Mouse (Mus musculus) midbrain, embryonic 16.5 days (tissue): ENCODE measurements around the gene Polr2l. TPM values are rescaled to one million over a fixed set of nuclear protein-coding genes. Genes with fewer than 3 reads are reported as not detected.

Source experiments
- ATAC-seq: fragments of 200-750 bp; cut with Nextera tagmentation; 2 replicates; pipeline ENCODE4 v1.8.0; 2017; ENCODE audit warnings: moderate TSS enrichment
- H3K27ac ChIP-seq: fragments of 300-500 bp; sonication (generic); 2 replicates; pipeline ENCODE4 v1.5.1; 2014; ENCODE audit warnings: mild to moderate bottlenecking, low read length, mixed read lengths
- H3K27me3 ChIP-seq: fragments of 300-500 bp; sonication (generic); 2 replicates; pipeline ENCODE4 v1.6.1; 2014; ENCODE audit warnings: low read depth, low read length, mixed read lengths; ENCODE audit not compliant: control insufficient read depth, insufficient read depth
- H3K36me3 ChIP-seq: fragments of 300-500 bp; sonication (generic); 2 replicates; pipeline ENCODE4 v1.6.1; 2014; ENCODE audit warnings: mild to moderate bottlenecking, low read length, moderate library complexity, mixed read lengths; ENCODE audit not compliant: control insufficient read depth, insufficient read depth
- H3K4me1 ChIP-seq: fragments of 300-500 bp; sonication (generic); 2 replicates; pipeline ENCODE4 v1.6.1; 2014; ENCODE audit warnings: mild to moderate bottlenecking, low read length, mixed read lengths; ENCODE audit not compliant: control insufficient read depth, insufficient read depth
- H3K4me2 ChIP-seq: fragments of 300-500 bp; sonication (generic); 2 replicates; pipeline ENCODE4 v1.6.1; 2014; ENCODE audit warnings: mild to moderate bottlenecking, low read length, mixed read lengths
- H3K4me3 ChIP-seq: fragments of 300-500 bp; sonication (generic); 2 replicates; pipeline ENCODE4 v1.5.1; 2014; ENCODE audit warnings: low read depth, mild to moderate bottlenecking, low read length, moderate library complexity, mixed read lengths
- H3K9ac ChIP-seq: fragments of 300-500 bp; sonication (generic); 2 replicates; pipeline ENCODE4 v1.6.1; 2014; ENCODE audit warnings: low read depth, low read length, mixed read lengths
- H3K9me3 ChIP-seq: fragments of 300-500 bp; sonication (generic); replicated peaks from 2 replicates; pipeline ENCODE4 v1.6.1; 2014; ENCODE audit warnings: mild to moderate bottlenecking, low read length, mixed read lengths; ENCODE audit not compliant: control insufficient read depth, poor library complexity, severe bottlenecking
- WGBS: fragments of 180-500 bp; shearing (Covaris S2); extraction: QIAGEN DNeasy Blood & Tissue Kit; methylation state at CpG from one replicate; pipeline ENCODE4 v1.1.7; 2014; 5-methylcytosine and 5-hydroxymethylcytosine counted together
- polyA plus RNA-seq: library from polyadenylated mRNA; unstranded; fragments of >200 nt; fragmentation: Nextera tagmentation; extraction: Ambion mirVana; gene quantifications from 2 replicates; pipeline ENCODE4 v1.2.1, GENCODE M21; 2015

Polr2l gene
- polyA plus RNA-seq, 1 experiment from 2014 or later, result 74.0 TPM

- peak overlapping the region; percentile 81 for H3K27ac ChIP-seq
- H3K4me3 ChIP-seq, result peak overlapping the region; percentile 69
- WGBS, result under 1% methylated on average over 81 of the region's 81 CpGs
- H3K36me3 ChIP-seq, result no peaks in the 10 kb centered on the region
- peaks cover 7% of the 10 kb centered on the region for H3K27me3 ChIP-seq
- peak overlapping the region; percentile 81 for H3K9ac ChIP-seq
- H3K4me1 ChIP-seq, result peaks cover 25% of the 10 kb centered on the region
- peak; percentile 55 for ATAC-seq
- no peaks in the 10 kb centered on the region for H3K9me3 ChIP-seq
- H3K4me2 ChIP-seq, result peak overlapping the region; percentile 68
These were observed 6.8 kb upstream of the Polr2l start for GRCm38 (mm10) chr7:141481498-141482401.

GRCm38 (mm10) chr7:141480842-141481497, 6.0 kb upstream of the Polr2l start:
- ATAC-seq, result peak; percentile 57
- Histone ChIP-seq H3K27me3 (peaks cover 13% of the 10 kb centered on the region), H3K9ac (peak overlapping the region; percentile 81; the same call in 1 of the 2 replicates), H3K4me3 (peak overlapping the region; percentile 69), H3K4me2 (peak overlapping the region; percentile 68), H3K9me3 (no peaks in the 10 kb centered on the region), H3K36me3 (no peaks in the 10 kb centered on the region), H3K27ac (peak overlapping the region; percentile 81), H3K4me1 (peaks cover 28% of the 10 kb centered on the region)
- 5% methylated on average over 10 of the region's 10 CpGs for WGBS

GRCm38 (mm10) chr7:141478270-141478748, 3.4 kb upstream of the Polr2l start:
- H3K36me3 ChIP-seq, result no peaks in the 10 kb centered on the region
- peaks cover 36% of the 10 kb centered on the region for H3K4me1 ChIP-seq
- H3K4me2 ChIP-seq, result no peak overlapping the region

GRCm38 (mm10) chr7:141477578-141478269, 2.8 kb upstream of the Polr2l start:
- no peak overlapping the region for H3K27ac ChIP-seq
- H3K36me3 ChIP-seq, result peaks cover under 1% of the 10 kb centered on the region; the same call in 1 of the 2 replicates
- no peak overlapping the region for H3K9ac ChIP-seq
- H3K4me2 ChIP-seq, result no peak overlapping the region
- H3K9me3 ChIP-seq, result no peaks in the 10 kb centered on the region
- peaks cover 14% of the 10 kb centered on the region for H3K27me3 ChIP-seq
- no peak overlapping the region for H3K4me3 ChIP-seq
- H3K4me1 ChIP-seq, result peaks cover 30% of the 10 kb centered on the region
- no peak for ATAC-seq
- 60% methylated on average over 4 of the region's 4 CpGs for WGBS

More at GRCm38 (mm10) chr7:141478270-141478748, 3.4 kb upstream of the Polr2l start:
- 78% methylated on average over 5 of the region's 5 CpGs for WGBS
- Histone ChIP-seq H3K4me3 (no peak overlapping the region), H3K27me3 (peaks cover 14% of the 10 kb centered on the region), H3K9me3 (no peaks in the 10 kb centered on the region), H3K27ac (no peak overlapping the region), H3K9ac (no peak overlapping the region)
- ATAC-seq, result no peak

- WGBS, result 25% methylated on average over 7 of the region's 7 CpGs
- Histone ChIP-seq H3K9me3 (no peaks in the 10 kb centered on the region), H3K27ac (0 out of 2 replicates have a peak overlapping the region, but pooled peaks have one; percentile 26), H3K4me2 (no peak overlapping the region), H3K27me3 (peaks cover 14% of the 10 kb centered on the region), H3K4me3 (no peak overlapping the region), H3K9ac (no peak overlapping the region), H3K4me1 (peaks cover 24% of the 10 kb centered on the region), H3K36me3 (peaks cover 7% of the 10 kb centered on the region; the same call in 1 of the 2 replicates)
- no peak for ATAC-seq
These were observed 2.0 kb upstream of the Polr2l start for GRCm38 (mm10) chr7:141476981-141477370.

- Histone ChIP-seq H3K9me3 (no peaks in the 10 kb centered on the region), H3K36me3 (peaks cover 7% of the 10 kb centered on the region; the same call in 1 of the 2 replicates), H3K4me3 (peak overlapping the region; percentile 6; the same call in 1 of the 2 replicates), H3K27ac (peak overlapping the region; percentile 51; the same call in 1 of the 2 replicates), H3K4me1 (peaks cover 24% of the 10 kb centered on the region), H3K9ac (0 out of 2 replicates have a peak overlapping the region, but pooled peaks have one; percentile 5), H3K27me3 (peaks cover 14% of the 10 kb centered on the region), H3K4me2 (peak overlapping the region; percentile 98)
- ATAC-seq, result 0 out of 2 replicates have a peak, but pooled peaks have one; percentile 2
- WGBS, result 5% methylated on average over 17 of the region's 17 CpGs
These were observed 1.5 kb upstream of the Polr2l start for GRCm38 (mm10) chr7:141476226-141476980.

GRCm38 (mm10) chr7:141475805-141476158, 850 bp upstream of the Polr2l start:
- peaks cover 14% of the 10 kb centered on the region for H3K27me3 ChIP-seq
- peak overlapping the region; percentile 98 for H3K4me2 ChIP-seq
- WGBS, result 2% methylated on average over 12 of the region's 12 CpGs
- peak overlapping the region; percentile 65 for H3K4me3 ChIP-seq
- H3K27ac ChIP-seq, result no peak overlapping the region; the same call in 1 of the 2 replicates
- H3K9ac ChIP-seq, result peak overlapping the region; percentile 90
- peaks cover 21% of the 10 kb centered on the region for H3K4me1 ChIP-seq
- H3K36me3 ChIP-seq, result peaks cover 7% of the 10 kb centered on the region; the same call in 1 of the 2 replicates
- no peaks in the 10 kb centered on the region for H3K9me3 ChIP-seq
- ATAC-seq, result no peak

- peak overlapping the region; percentile 65 for H3K4me3 ChIP-seq
- no peak overlapping the region; the same call in 1 of the 2 replicates for H3K27ac ChIP-seq
- H3K9ac ChIP-seq, result peak overlapping the region; percentile 90
- peaks cover 14% of the 10 kb centered on the region for H3K27me3 ChIP-seq
- no peak for ATAC-seq
- no peaks in the 10 kb centered on the region for H3K9me3 ChIP-seq
- peak overlapping the region; percentile 98 for H3K4me2 ChIP-seq
- 13% methylated on average over 5 of the region's 5 CpGs for WGBS
- peaks cover 30% of the 10 kb centered on the region for H3K4me1 ChIP-seq
- peaks cover 11% of the 10 kb centered on the region for H3K36me3 ChIP-seq
These were observed 772 bp downstream of the Polr2l start for GRCm38 (mm10) chr7:141474160-141474559.
